Mouse (Mus musculus) adrenal gland, adult (tissue): ENCODE data around the gene Gm10160.

Experiments used
- DNase-seq, 2 experiments: peaks; one replicate each; pipeline ENCODE4 v3.0.0; 2022 to 2023; ENCODE audit warnings: low spot score in 1 of 2; ENCODE audit not compliant: inconsistent age in 2 of 2

The Gm10160 gene

GRCm38 (mm10) chr7:81855694-81856093 lies at the start of gene Gm10160:
Gm10160 (minus strand) TSS chr7:81855794.
- no peak for DNase-seq

- no peak for DNase-seq
Observed at GRCm38 (mm10) chr7:81904926-81905325, 49.3 kb upstream of the Gm10160 start.

GRCm38 (mm10) chr7:81904094-81904493 lies 48.5 kb upstream of the Gm10160 start:
- DNase-seq, result no peak

GRCm38 (mm10) chr7:81899361-81899760 lies 43.8 kb upstream of the Gm10160 start:
- DNase-seq, result no peak

GRCm38 (mm10) chr7:81885128-81885527 lies 29.5 kb upstream of the Gm10160 start:
- no peak for DNase-seq

GRCm38 (mm10) chr7:81881600-81881999 lies 26.0 kb upstream of the Gm10160 start:
- DNase-seq, result peak; percentile 91 to 96

- no peak for DNase-seq
Observed at GRCm38 (mm10) chr7:81880797-81881196, 25.2 kb upstream of the Gm10160 start.

- DNase-seq, result no peak
Observed at GRCm38 (mm10) chr7:81880286-81880685, 24.7 kb upstream of the Gm10160 start.

- peak; percentile 76 to 88 for DNase-seq
Observed at GRCm38 (mm10) chr7:81875372-81875771, 19.8 kb upstream of the Gm10160 start.

- peak; percentile 27 to 60 for DNase-seq
Observed at GRCm38 (mm10) chr7:81874636-81875035, 19.0 kb upstream of the Gm10160 start.

GRCm38 (mm10) chr7:81873807-81874206 lies 18.2 kb upstream of the Gm10160 start:
- no peak for DNase-seq

- no peak for DNase-seq
Observed at GRCm38 (mm10) chr7:81872493-81873013, 17.0 kb upstream of the Gm10160 start.

GRCm38 (mm10) chr7:81868158-81868557 lies 12.6 kb upstream of the Gm10160 start:
- peak; percentile 73 to 90 for DNase-seq

- DNase-seq, result no peak
Observed at GRCm38 (mm10) chr7:81867231-81867930, 11.8 kb upstream of the Gm10160 start.

- DNase-seq, result no peak
Observed at GRCm38 (mm10) chr7:81865937-81866336, 10.3 kb upstream of the Gm10160 start.

- no peak for DNase-seq
Observed at GRCm38 (mm10) chr7:81864552-81864951, 9.0 kb upstream of the Gm10160 start.

- peak in 1 of 2 experiments; percentile 58 for DNase-seq
Observed at GRCm38 (mm10) chr7:81862587-81863583, 7.3 kb upstream of the Gm10160 start.

GRCm38 (mm10) chr7:81861921-81862320 lies 6.3 kb upstream of the Gm10160 start:
- no peak for DNase-seq

- no peak for DNase-seq
Observed at GRCm38 (mm10) chr7:81861461-81861860, 5.9 kb upstream of the Gm10160 start.

GRCm38 (mm10) chr7:81860996-81861395 lies 5.4 kb upstream of the Gm10160 start:
- DNase-seq, result no peak

- peak; percentile 46 to 52 for DNase-seq
Observed at GRCm38 (mm10) chr7:81860071-81860470, 4.5 kb upstream of the Gm10160 start.
